Mouse (Mus musculus): ENCODE results near the gene Col2a1. TPM values are rescaled to one million over a fixed set of nuclear protein-coding genes. Genes with fewer than 3 reads are reported as not detected.
A peak's percentile ranks its signal among the peaks of the same experiment; 100 is the strongest.

The Col2a1 gene
- total and polyA plus RNA-seq, 2 experiments from 2014 or later = 0.18 to 0.38 TPM

DNA sequence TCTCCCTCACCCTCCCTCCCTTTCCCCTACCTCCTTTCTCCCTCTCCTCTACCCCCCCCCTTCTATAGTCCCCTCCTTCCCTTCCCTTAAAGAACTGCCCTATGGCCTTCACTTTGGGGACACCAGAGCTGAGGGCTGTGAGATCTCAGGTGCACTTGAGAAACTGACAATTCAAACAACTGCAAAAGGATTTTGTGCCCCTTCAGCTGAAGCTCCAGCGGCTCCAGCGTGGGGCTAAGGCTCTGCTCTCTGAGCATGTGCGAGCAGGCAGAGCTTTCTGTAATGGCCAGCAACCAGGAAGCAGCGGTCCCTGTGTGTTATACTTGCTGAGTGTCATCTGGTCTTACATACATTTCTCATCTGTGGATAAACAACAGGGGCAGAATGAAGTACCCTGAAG, 48.8 kb downstream of the Col2a1 start:
- H3K9me3 ChIP-seq (replicated peaks; ENCODE audit: control insufficient read depth, low read length) = no peaks in the 10 kb centered on the region
- no peak overlapping the region for H3K9ac ChIP-seq (replicated peaks; ENCODE audit: low read depth, low read length)
- ATAC-seq (ENCODE audit: insufficient read depth, low read depth) (no peak), DNase-seq (ENCODE audit: low spot score) (no peak)
- H3K4me1 ChIP-seq (ENCODE audit: control insufficient read depth, insufficient read depth) = no peaks in the 10 kb centered on the region
- H3K27me3 ChIP-seq (ENCODE audit: control insufficient read depth, insufficient read depth, low read length) = peaks cover 16% of the 10 kb centered on the region; the same call in 1 of the 2 replicates
- H3K36me3 ChIP-seq (replicated peaks; ENCODE audit: control insufficient read depth, insufficient read depth, low read length) = no peaks in the 10 kb centered on the region
- no peak overlapping the region for H3K4me3 ChIP-seq (ENCODE audit: low read depth, low read length)
- no peak overlapping the region for H3K27ac ChIP-seq (ENCODE audit: low read depth)
- TF ChIP-seq CTCF (IDR thresholded peaks at IDR 0.05; ENCODE audit: low read depth) (no peak), EP300 (IDR thresholded peaks at IDR 0.05; ENCODE audit: low read depth) (no peak)
- WGBS = 29% methylated on average over 4 of the region's 4 CpGs
- no peak overlapping the region for H3K4me2 ChIP-seq (ENCODE audit: low read depth, low read length)

- H3K27ac ChIP-seq (ENCODE audit: low read depth) = no peak overlapping the region
- H3K36me3 ChIP-seq (replicated peaks; ENCODE audit: control insufficient read depth, insufficient read depth, low read length) = no peaks in the 10 kb centered on the region
- DNase-seq (ENCODE audit: low spot score) (no peak), ATAC-seq (ENCODE audit: insufficient read depth, low read depth) (no peak)
- WGBS = 31% methylated on average over 1 of the region's 1 CpGs
- TF ChIP-seq EP300 (IDR thresholded peaks at IDR 0.05; ENCODE audit: low read depth) (no peak), CTCF (IDR thresholded peaks at IDR 0.05; ENCODE audit: low read depth) (no peak)
- no peak overlapping the region for H3K9ac ChIP-seq (replicated peaks; ENCODE audit: low read depth, low read length)
- H3K4me2 ChIP-seq (ENCODE audit: low read depth, low read length) = no peak overlapping the region
- no peaks in the 10 kb centered on the region for H3K4me1 ChIP-seq (ENCODE audit: control insufficient read depth, insufficient read depth)
- no peak overlapping the region for H3K4me3 ChIP-seq (ENCODE audit: low read depth, low read length)
- peaks cover 16% of the 10 kb centered on the region; the same call in 1 of the 2 replicates for H3K27me3 ChIP-seq (ENCODE audit: control insufficient read depth, insufficient read depth, low read length)
- H3K9me3 ChIP-seq (replicated peaks; ENCODE audit: control insufficient read depth, low read length) = no peaks in the 10 kb centered on the region
These were observed 49.2 kb downstream of the Col2a1 start for GRCm38 (mm10) chr15:97955286-97955685.

DNA sequence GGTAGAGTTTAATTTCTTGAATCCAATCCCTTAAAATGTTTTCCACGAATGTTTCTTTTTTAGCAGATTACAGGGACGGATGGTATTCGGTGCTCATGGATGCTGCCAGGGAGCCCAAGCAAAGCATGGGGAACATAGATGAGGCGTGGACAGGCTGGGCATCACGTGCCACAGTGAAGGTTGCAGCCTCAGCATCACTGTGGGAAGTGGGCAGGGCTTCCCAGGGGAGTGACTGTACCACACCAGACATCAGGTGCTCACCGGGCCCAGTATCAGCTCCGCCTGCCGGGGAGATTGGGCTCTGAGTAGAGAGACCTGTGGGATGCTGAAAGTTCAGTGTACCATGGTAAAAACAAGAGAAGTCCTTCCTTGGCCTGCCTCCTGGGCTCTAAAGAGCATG, 49.8 kb downstream of the Col2a1 start:
- no peak for DNase-seq (ENCODE audit: low spot score)
- H3K9me3 ChIP-seq (replicated peaks; ENCODE audit: control insufficient read depth, low read length) = no peaks in the 10 kb centered on the region
- peaks cover 16% of the 10 kb centered on the region; the same call in 1 of the 2 replicates for H3K27me3 ChIP-seq (ENCODE audit: control insufficient read depth, insufficient read depth, low read length)
- TF ChIP-seq CTCF (IDR thresholded peaks at IDR 0.05; ENCODE audit: low read depth) (no peak), EP300 (IDR thresholded peaks at IDR 0.05; ENCODE audit: low read depth) (no peak)
- H3K36me3 ChIP-seq (replicated peaks; ENCODE audit: control insufficient read depth, insufficient read depth, low read length) = no peaks in the 10 kb centered on the region
- no peak overlapping the region for H3K4me2 ChIP-seq (ENCODE audit: low read depth, low read length)
- no peak overlapping the region for H3K9ac ChIP-seq (replicated peaks; ENCODE audit: low read depth, low read length)
- no peak for ATAC-seq (ENCODE audit: insufficient read depth, low read depth)
- no peak overlapping the region for H3K4me3 ChIP-seq (ENCODE audit: low read depth, low read length)
- no peak overlapping the region for H3K27ac ChIP-seq (ENCODE audit: low read depth)
- 76% methylated on average over 8 of the region's 8 CpGs for WGBS
- H3K4me1 ChIP-seq (ENCODE audit: control insufficient read depth, insufficient read depth) = no peaks in the 10 kb centered on the region

DNA sequence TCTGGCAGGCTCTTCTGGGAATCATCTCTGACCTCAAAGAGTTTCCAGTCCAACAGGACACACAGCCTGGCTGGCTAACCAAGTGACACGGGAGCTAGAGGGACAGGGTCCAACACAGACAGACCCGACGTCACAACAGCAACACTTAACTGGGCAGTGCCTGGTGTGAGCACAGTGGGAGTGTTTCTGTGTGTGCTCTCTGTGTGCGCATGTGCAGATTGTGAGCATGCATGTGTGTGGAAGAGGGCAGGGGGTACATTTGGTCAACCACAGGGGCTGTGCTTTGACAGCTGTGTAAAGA, 51.7 kb downstream of the Col2a1 start:
- Histone ChIP-seq H3K4me3 (ENCODE audit: low read depth, low read length) (no peak overlapping the region), H3K9ac (replicated peaks; ENCODE audit: low read depth, low read length) (no peak overlapping the region), H3K9me3 (replicated peaks; ENCODE audit: control insufficient read depth, low read length) (no peaks in the 10 kb centered on the region), H3K4me1 (ENCODE audit: control insufficient read depth, insufficient read depth) (no peaks in the 10 kb centered on the region), H3K4me2 (ENCODE audit: low read depth, low read length) (no peak overlapping the region), H3K27me3 (ENCODE audit: control insufficient read depth, insufficient read depth, low read length) (peaks cover 19% of the 10 kb centered on the region; the same call in 1 of the 2 replicates), H3K27ac (ENCODE audit: low read depth) (no peak overlapping the region), H3K36me3 (replicated peaks; ENCODE audit: control insufficient read depth, insufficient read depth, low read length) (no peaks in the 10 kb centered on the region)
- TF ChIP-seq EP300 (IDR thresholded peaks at IDR 0.05; ENCODE audit: low read depth) (no peak), CTCF (IDR thresholded peaks at IDR 0.05; ENCODE audit: low read depth) (no peak)
- WGBS = 63% methylated on average over 4 of the region's 4 CpGs
- ATAC-seq (ENCODE audit: insufficient read depth, low read depth) (no peak), DNase-seq (ENCODE audit: low spot score) (no peak)

- no peak for TF ChIP-seq EP300 (IDR thresholded peaks at IDR 0.05; ENCODE audit: low read depth)
- TF ChIP-seq CTCF (IDR thresholded peaks at IDR 0.05; ENCODE audit: low read depth) = peak; percentile 98
- Histone ChIP-seq H3K27me3 (ENCODE audit: control insufficient read depth, insufficient read depth, low read length) (peaks cover 19% of the 10 kb centered on the region; the same call in 1 of the 2 replicates), H3K9ac (replicated peaks; ENCODE audit: low read depth, low read length) (no peak overlapping the region), H3K36me3 (replicated peaks; ENCODE audit: control insufficient read depth, insufficient read depth, low read length) (no peaks in the 10 kb centered on the region), H3K9me3 (replicated peaks; ENCODE audit: control insufficient read depth, low read length) (no peaks in the 10 kb centered on the region), H3K4me1 (ENCODE audit: control insufficient read depth, insufficient read depth) (no peaks in the 10 kb centered on the region), H3K4me3 (ENCODE audit: low read depth, low read length) (no peak overlapping the region), H3K4me2 (ENCODE audit: low read depth, low read length) (no peak overlapping the region), H3K27ac (ENCODE audit: low read depth) (no peak overlapping the region)
- ATAC-seq (ENCODE audit: insufficient read depth, low read depth) (0 out of 2 replicates have a peak, but pooled peaks have one; percentile 28), DNase-seq (ENCODE audit: low spot score) (peak; percentile 44)
- WGBS = 16% methylated on average over 16 of the region's 16 CpGs
These were observed 52.2 kb downstream of the Col2a1 start for GRCm38 (mm10) chr15:97952137-97952888.

GRCm38 (mm10) chr15:97950240-97950639, 54.3 kb downstream of the Col2a1 start:
- H3K36me3 ChIP-seq (replicated peaks; ENCODE audit: control insufficient read depth, insufficient read depth, low read length) = no peaks in the 10 kb centered on the region
- H3K27me3 ChIP-seq (ENCODE audit: control insufficient read depth, insufficient read depth, low read length) = peaks cover 25% of the 10 kb centered on the region; the same call in 1 of the 2 replicates
- no peak for DNase-seq (ENCODE audit: low spot score)
- TF ChIP-seq EP300 (IDR thresholded peaks at IDR 0.05; ENCODE audit: low read depth) (no peak), CTCF (IDR thresholded peaks at IDR 0.05; ENCODE audit: low read depth) (no peak)
- no peak for ATAC-seq (ENCODE audit: insufficient read depth, low read depth)
- H3K27ac ChIP-seq (ENCODE audit: low read depth) = no peak overlapping the region
- no peaks in the 10 kb centered on the region for H3K4me1 ChIP-seq (ENCODE audit: control insufficient read depth, insufficient read depth)
- H3K9me3 ChIP-seq (replicated peaks; ENCODE audit: control insufficient read depth, low read length) = no peaks in the 10 kb centered on the region
- no peak overlapping the region for H3K4me3 ChIP-seq (ENCODE audit: low read depth, low read length)
- H3K4me2 ChIP-seq (ENCODE audit: low read depth, low read length) = no peak overlapping the region
- no peak overlapping the region for H3K9ac ChIP-seq (replicated peaks; ENCODE audit: low read depth, low read length)
- 66% methylated on average over 7 of the region's 7 CpGs for WGBS

Measured in heart, postnatal 0 days (tissue).